Mouse (Mus musculus) kidney, postnatal 4 days (tissue): Measurements from ENCODE around the gene Cd19.

Experiments used
- DNase-seq, 2 experiments: peaks; one replicate each; pipeline ENCODE4 v3.0.0; 2021; ENCODE audit warnings: mixed read lengths in 2 of 2

Cd19 gene

GRCm38 (mm10) chr7:126414725-126415124 lies at the start of gene Cd19:
Gene Cd19, minus strand, starts transcription at chr7:126414889.
- DNase-seq = no peak

- DNase-seq = no peak
These were observed 49.4 kb upstream of the Cd19 start for GRCm38 (mm10) chr7:126464121-126464520.

GRCm38 (mm10) chr7:126463547-126463946 lies 48.9 kb upstream of the Cd19 start:
- DNase-seq = no peak

DNA sequence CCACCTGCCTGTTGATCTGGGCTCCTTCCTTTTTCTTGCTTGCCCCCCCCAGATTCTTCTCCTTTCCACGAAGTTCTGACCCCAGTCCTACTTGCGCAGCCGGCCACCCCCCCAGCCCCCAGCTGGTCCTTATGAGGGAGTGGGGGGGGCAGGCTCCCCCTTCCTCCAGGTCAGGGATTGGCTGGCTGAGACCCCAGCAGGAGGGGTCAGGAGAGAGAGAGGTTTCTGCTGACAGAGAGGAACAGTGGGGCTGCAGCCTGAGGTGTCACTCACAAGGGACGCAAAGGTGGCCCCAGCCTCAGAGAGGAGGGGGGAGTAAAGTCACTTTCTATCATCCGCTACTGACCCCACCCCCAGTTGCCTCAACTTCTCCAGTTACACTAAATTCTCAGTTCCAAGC lies 48.3 kb upstream of the Cd19 start, which contains the start of gene Atp2a1:
Atp2a1 (minus strand) TSS at position 105 of the 400 bp plus-strand sequence.
- DNase-seq = no peak

GRCm38 (mm10) chr7:126461626-126462025 lies 46.9 kb upstream of the Cd19 start:
- DNase-seq = no peak

GRCm38 (mm10) chr7:126460623-126461399 lies 46.1 kb upstream of the Cd19 start:
- no peak for DNase-seq

DNA sequence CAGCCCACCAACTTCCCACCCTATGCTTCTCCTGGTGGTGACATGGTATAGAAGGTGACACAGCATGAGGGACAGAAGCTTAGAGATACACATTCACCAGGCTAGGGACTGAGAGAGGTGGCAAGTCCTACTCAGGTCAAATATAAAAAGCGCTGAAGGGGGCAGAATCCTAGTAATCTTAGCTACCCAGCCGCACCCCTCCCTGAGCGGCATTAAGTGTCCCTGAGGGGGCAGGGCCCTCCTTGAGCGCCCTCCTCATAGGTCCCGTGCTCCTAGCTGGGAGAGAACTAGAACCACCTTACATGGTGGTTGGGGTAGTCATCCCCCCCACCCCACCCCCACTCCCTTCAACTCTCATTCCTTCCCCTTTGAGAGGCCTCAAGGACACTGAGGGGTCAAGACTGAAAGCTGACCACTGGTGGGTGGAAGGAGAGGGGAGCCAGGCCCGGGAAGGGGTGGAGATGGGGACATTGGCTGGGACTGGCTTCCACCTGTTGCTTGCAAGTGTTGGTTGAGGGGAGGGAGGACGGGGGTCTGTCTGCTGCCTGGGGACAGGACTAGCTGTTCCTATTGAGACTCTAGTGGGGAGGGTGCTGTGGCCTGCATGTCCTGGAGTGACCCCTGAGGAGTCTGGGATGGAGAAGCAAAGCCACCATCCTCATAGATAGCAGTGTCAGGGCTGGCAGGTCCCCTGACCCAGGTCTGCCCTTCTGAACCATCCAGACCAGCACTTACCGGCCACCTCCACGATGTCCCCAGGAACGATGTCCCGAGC lies 44.3 kb upstream of the Cd19 start:
- no peak for DNase-seq

- DNase-seq = no peak
These were observed 43.5 kb upstream of the Cd19 start for GRCm38 (mm10) chr7:126458225-126458624.

DNA sequence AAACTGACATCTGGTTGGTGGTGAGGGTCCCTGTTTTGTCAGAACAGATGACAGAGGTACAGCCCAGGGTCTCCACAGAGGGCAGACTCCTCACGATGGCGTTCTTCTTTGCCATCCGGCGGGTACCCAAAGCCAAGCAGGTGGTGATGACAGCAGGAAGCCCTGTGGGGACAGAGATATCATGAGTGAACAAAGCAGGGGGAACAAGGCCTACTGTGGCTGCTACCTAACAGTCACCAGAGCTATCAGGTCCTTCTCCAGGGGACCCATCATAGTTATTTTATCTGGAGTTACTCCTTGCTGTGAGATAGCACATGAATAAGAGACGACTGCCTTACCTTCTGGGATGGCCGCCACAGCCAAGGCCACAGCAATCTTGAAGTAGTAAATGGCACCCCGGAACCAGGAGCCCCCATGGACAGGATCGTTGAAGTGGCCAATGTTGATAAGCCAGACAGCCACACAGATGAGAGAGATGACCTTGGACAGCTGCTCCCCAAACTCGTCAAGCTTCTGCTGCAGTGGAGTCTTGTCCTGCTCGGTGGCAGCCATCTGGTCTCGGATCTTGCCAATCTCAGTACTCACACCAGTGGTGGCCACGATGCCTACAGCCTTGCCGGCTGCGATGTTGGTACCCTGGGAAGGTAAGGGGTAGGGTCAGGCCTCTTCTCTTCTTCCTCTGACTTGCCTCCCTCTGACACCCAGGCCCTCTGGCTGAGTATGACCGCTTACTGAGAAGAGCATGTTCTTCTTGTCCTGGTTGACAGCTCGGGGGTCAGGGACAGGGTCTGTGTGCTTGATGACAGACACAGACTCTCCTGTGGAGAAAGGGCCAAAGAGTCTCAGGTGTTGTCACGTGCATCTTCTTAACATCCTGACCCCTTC lies 41.9 kb upstream of the Cd19 start:
- DNase-seq = no peak

GRCm38 (mm10) chr7:126455242-126455641 lies 40.6 kb upstream of the Cd19 start:
- DNase-seq = no peak

GRCm38 (mm10) chr7:126453861-126454260 lies 39.2 kb upstream of the Cd19 start:
- DNase-seq = no peak

DNA sequence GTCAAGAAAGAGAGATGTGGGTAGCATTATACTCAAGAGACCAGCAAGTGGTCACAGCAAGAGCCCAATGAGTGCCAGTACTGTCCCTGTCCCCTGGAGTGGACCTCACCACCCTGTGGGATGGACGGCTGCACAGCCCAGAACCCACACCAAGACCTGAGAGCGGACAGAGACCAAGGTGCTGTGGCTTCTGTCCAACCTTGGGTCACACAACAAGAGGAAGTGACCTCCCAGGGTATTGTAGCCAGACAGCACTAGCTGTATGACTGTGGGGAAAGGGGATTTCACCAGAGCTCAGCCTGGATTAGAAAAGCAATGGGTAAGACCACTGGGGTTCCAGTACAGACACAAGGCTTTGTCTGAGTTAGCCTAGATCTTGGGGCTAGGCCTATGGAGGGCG lies 37.6 kb upstream of the Cd19 start:
- no peak for DNase-seq

- DNase-seq = no peak
These were observed 36.0 kb upstream of the Cd19 start for GRCm38 (mm10) chr7:126450641-126451040.

GRCm38 (mm10) chr7:126449991-126450390 lies 35.3 kb upstream of the Cd19 start:
- DNase-seq = no peak

DNA sequence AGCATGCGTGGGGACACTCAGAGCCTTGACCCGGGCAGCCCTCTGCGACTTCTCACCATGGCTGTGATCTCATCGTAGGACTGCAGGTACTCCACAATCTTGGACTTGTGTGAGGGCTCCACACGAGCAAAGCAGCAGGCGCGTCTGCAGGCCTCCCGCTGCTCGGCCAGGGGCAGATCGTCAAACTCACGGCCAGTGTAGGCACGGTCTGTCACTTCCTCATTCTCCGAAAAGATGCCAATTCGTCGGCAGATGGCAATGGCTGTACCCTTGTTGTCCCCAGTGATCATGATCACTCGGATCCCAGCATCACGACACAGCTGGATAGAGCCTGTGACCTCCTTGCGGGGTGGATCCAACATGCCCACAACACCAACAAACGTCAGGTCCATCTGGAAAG lies 33.8 kb upstream of the Cd19 start:
- no peak for DNase-seq

DNA sequence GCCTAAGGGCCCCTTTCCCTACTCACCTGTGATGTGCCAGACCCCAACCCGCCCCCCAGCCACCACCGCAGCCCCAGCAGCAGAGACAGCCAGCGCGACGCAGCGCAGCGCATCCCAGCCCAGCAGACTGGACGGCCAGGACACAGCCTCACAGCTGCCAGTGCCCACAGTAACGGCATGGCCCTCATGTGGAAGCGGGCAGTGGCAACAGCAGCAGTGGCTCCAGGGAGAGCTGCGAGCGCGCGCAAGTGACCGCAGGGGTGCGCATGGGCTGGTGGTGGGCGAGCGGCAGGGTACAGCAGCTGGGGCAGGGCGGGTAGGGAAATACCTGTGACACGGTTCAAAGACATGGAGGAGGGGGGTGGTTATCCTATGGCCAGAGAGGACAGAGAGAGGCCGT lies 31.5 kb upstream of the Cd19 start:
- DNase-seq = no peak

DNA sequence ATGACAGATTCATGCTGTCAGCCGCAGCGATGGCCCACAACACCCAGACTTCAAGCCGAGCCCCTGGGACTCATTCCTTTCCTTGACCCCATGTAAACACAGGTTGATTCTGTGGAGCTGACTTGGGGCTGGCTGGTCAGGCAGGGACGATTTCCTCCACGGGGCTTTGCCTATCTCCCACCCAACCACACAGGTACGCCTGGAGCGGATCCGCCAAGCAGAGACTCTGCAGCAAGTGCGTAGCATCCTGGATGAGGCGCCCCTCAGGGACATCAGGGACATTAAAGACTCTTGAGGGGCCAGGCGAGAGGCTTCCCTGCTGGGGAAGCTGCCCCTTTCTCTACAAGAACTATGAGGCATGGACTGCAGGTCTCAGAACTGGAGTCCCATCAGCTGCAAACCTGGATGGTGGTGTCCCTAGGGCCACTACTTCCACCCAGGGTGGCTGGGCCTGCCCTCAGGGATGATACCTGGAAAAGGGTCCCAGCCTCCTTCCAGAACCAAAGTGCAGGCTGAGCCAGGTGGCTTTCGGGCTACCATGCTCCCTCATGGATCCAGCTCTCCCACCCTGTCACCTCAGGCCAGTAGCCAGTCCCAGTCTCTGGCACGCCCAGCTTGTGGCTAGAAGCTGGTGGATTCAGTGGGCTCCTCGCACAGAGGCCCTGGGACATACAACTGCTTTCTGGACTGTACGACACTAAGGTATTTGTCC lies 30.6 kb upstream of the Cd19 start:
- DNase-seq = no peak

DNA sequence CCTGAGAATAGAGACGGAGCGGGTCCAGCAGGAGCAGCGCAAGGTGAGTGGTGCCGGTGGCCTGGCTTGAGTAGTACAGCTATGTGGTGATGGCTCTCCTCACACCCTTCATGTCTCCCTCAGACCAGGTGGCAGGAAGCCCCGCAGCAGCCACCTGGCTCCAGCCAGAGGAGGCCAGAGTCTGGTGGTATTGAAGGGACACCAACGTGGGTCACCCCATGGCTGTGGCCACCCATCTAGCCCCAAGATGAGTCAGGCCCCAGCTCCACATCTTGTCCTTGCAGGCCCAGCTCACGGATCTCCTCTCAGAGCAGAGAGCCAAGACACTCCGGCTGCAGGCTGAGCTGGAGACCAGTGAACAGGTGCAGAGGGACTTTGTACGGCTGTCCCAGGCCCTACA lies 29.8 kb upstream of the Cd19 start:
- DNase-seq = no peak

DNA sequence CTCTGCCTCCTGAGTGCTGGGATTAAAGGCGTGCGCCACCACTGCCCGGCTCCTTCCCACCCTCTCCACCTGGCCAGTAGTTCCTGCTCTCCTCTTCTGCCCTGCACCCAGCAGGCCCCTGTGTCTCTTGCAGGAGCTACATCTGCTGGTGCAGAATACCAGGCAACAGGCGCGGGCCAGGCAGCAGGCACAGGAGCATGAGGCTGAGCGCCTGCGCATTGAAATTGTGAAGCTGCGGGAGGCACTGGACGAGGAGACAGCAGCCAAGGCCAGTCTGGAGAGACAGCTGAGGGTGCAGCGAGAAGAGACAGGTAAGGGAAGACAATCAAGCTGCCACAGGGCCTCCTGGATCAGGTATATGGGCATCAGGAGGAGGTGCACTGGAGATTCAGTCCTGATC lies 29.3 kb upstream of the Cd19 start:
- DNase-seq = no peak

GRCm38 (mm10) chr7:126440134-126440533 lies 25.4 kb upstream of the Cd19 start:
- DNase-seq = no peak

- DNase-seq = peak; percentile 79 to 83
These were observed 22.2 kb upstream of the Cd19 start for GRCm38 (mm10) chr7:126436851-126437250.

- DNase-seq = no peak
These were observed 21.1 kb upstream of the Cd19 start for GRCm38 (mm10) chr7:126435801-126436200.

DNA sequence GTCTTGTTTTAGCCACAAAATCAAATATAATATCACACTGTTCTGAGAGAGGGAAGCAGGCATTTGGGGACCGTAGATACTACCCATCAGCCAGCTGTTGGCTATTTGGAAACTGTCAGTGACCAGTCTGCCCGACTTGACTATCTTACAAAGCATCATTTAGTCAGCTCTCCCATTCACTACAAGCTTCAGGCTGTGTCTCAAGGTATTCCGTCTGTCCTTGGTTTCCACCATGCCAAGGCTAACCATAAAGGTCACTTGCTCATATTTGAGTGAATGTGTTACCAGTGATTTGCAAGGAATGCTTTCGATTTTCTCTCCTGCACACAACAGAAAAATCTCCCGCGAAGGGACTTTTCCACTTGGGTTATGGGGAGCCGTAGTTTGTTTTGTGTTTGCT lies 20.0 kb upstream of the Cd19 start:
- no peak for DNase-seq
